Mouse (Mus musculus): ENCODE data around the gene Rgl3. TPM values are rescaled to one million over a fixed set of nuclear protein-coding genes. Genes with fewer than 3 reads are reported as not detected.

Rgl3 gene
- polyA plus RNA-seq, 1 experiment from 2014 or later: 1.8 TPM

GRCm38 (mm10) chr9:21944267-21944666 lies 45.0 kb downstream of the Rgl3 start:
- H3K4me1 ChIP-seq (replicated peaks): peaks cover 8% of the 10 kb centered on the region
- WGBS: 14% methylated on average over 23 of the region's 23 CpGs
- peaks cover 3% of the 10 kb centered on the region; the same call in 1 of the 2 replicates for H3K36me3 ChIP-seq
- H3K27me3 ChIP-seq: peaks cover 61% of the 10 kb centered on the region
- no peak overlapping the region for H3K4me3 ChIP-seq (replicated peaks)
- no peak for ATAC-seq (ENCODE audit: insufficient number of reproducible peaks, insufficient read depth, low FRiP score, low TSS enrichment, low read depth)
- no peak overlapping the region for H3K9ac ChIP-seq (replicated peaks)
- H3K27ac ChIP-seq: no peak overlapping the region
- H3K9me3 ChIP-seq: no peaks in the 10 kb centered on the region
- peak overlapping the region; percentile 35; the same call in 1 of the 2 replicates for H3K4me2 ChIP-seq

- WGBS: 40% methylated on average over 12 of the region's 12 CpGs
- no peak for ATAC-seq (ENCODE audit: insufficient number of reproducible peaks, insufficient read depth, low FRiP score, low TSS enrichment, low read depth)
- H3K4me2 ChIP-seq: no peak overlapping the region
Measured at GRCm38 (mm10) chr9:21943638-21944037, 45.6 kb downstream of the Rgl3 start.

GRCm38 (mm10) chr9:21943046-21943445 lies 46.2 kb downstream of the Rgl3 start:
- no peak overlapping the region for H3K9ac ChIP-seq (replicated peaks)
- WGBS: 75% methylated on average over 12 of the region's 12 CpGs

More at GRCm38 (mm10) chr9:21943638-21944037, 45.6 kb downstream of the Rgl3 start:
- Histone ChIP-seq H3K9ac (replicated peaks) (no peak overlapping the region), H3K27ac (no peak overlapping the region), H3K27me3 (peaks cover 54% of the 10 kb centered on the region), H3K9me3 (no peaks in the 10 kb centered on the region), H3K36me3 (peaks cover 3% of the 10 kb centered on the region; the same call in 1 of the 2 replicates), H3K4me1 (replicated peaks) (peaks cover 8% of the 10 kb centered on the region), H3K4me3 (replicated peaks) (no peak overlapping the region)

GRCm38 (mm10) chr9:21938234-21938855 lies 50.9 kb downstream of the Rgl3 start:
- no peaks in the 10 kb centered on the region for H3K9me3 ChIP-seq
- no peak overlapping the region for H3K4me2 ChIP-seq
- WGBS: 86% methylated on average over 4 of the region's 4 CpGs
- peaks cover 4% of the 10 kb centered on the region for H3K27me3 ChIP-seq
- ATAC-seq (ENCODE audit: insufficient number of reproducible peaks, insufficient read depth, low FRiP score, low TSS enrichment, low read depth): no peak
- no peak overlapping the region for H3K27ac ChIP-seq
- no peak overlapping the region for H3K9ac ChIP-seq (replicated peaks)
- H3K4me1 ChIP-seq (replicated peaks): no peaks in the 10 kb centered on the region; the same call in 1 of the 2 replicates
- peaks cover 3% of the 10 kb centered on the region; the same call in 1 of the 2 replicates for H3K36me3 ChIP-seq
- H3K4me3 ChIP-seq (replicated peaks): no peak overlapping the region

More at GRCm38 (mm10) chr9:21943046-21943445, 46.2 kb downstream of the Rgl3 start:
- Histone ChIP-seq H3K4me2 (no peak overlapping the region), H3K27ac (no peak overlapping the region), H3K36me3 (peaks cover 3% of the 10 kb centered on the region; the same call in 1 of the 2 replicates), H3K9me3 (no peaks in the 10 kb centered on the region), H3K4me1 (replicated peaks) (peaks cover 8% of the 10 kb centered on the region), H3K4me3 (replicated peaks) (no peak overlapping the region), H3K27me3 (peaks cover 48% of the 10 kb centered on the region)
- no peak for ATAC-seq (ENCODE audit: insufficient number of reproducible peaks, insufficient read depth, low FRiP score, low TSS enrichment, low read depth)

GRCm38 (mm10) chr9:21937711-21938175 lies 51.5 kb downstream of the Rgl3 start:
- peak overlapping the region; percentile 68 for H3K4me2 ChIP-seq
- peak overlapping the region; percentile 63; the same call in 1 of the 2 replicates for H3K9ac ChIP-seq (replicated peaks)
- ATAC-seq (ENCODE audit: insufficient number of reproducible peaks, insufficient read depth, low FRiP score, low TSS enrichment, low read depth): no peak
- H3K9me3 ChIP-seq: no peaks in the 10 kb centered on the region
- H3K27me3 ChIP-seq: peaks cover 3% of the 10 kb centered on the region; the same call in 1 of the 2 replicates
- H3K27ac ChIP-seq: no peak overlapping the region
- peak overlapping the region; percentile 52 for H3K4me3 ChIP-seq (replicated peaks)
- peaks cover 3% of the 10 kb centered on the region; the same call in 1 of the 2 replicates for H3K36me3 ChIP-seq
- 80% methylated on average over 4 of the region's 4 CpGs for WGBS
- H3K4me1 ChIP-seq (replicated peaks): no peaks in the 10 kb centered on the region; the same call in 1 of the 2 replicates

- Histone ChIP-seq H3K27me3 (peaks cover 5% of the 10 kb centered on the region; the same call in 1 of the 2 replicates), H3K4me2 (peak within 1 kb of the TSS; percentile 68), H3K4me1 (replicated peaks) (no peaks in the 10 kb centered on the region; the same call in 1 of the 2 replicates), H3K9ac (replicated peaks) (peak within 1 kb of the TSS; percentile 63), H3K9me3 (no peaks in the 10 kb centered on the region), H3K36me3 (peaks cover 3% of the 10 kb centered on the region; the same call in 1 of the 2 replicates), H3K27ac (no peak within 1 kb of the TSS), H3K4me3 (replicated peaks) (peak within 1 kb of the TSS; percentile 52)
- peak; percentile 95 for ATAC-seq (ENCODE audit: insufficient number of reproducible peaks, insufficient read depth, low FRiP score, low TSS enrichment, low read depth)
- 3% methylated on average over 43 of the region's 43 CpGs for WGBS
Measured at GRCm38 (mm10) chr9:21936692-21937570, 52.3 kb downstream of the Rgl3 start, which contains the start of gene Plppr2. Gene Plppr2, plus strand, starts transcription at chr9:21937033.

GRCm38 (mm10) chr9:21935466-21936131 lies 53.6 kb downstream of the Rgl3 start:
- Histone ChIP-seq H3K27me3 (peaks cover 5% of the 10 kb centered on the region; the same call in 1 of the 2 replicates), H3K9me3 (no peaks in the 10 kb centered on the region), H3K27ac (no peak overlapping the region), H3K4me2 (0 out of 2 replicates have a peak overlapping the region, but pooled peaks have one; percentile 68), H3K4me3 (replicated peaks) (no peak overlapping the region), H3K4me1 (replicated peaks) (no peaks in the 10 kb centered on the region; the same call in 1 of the 2 replicates), H3K9ac (replicated peaks) (no peak overlapping the region), H3K36me3 (peaks cover under 1% of the 10 kb centered on the region; the same call in 1 of the 2 replicates)
- ATAC-seq (ENCODE audit: insufficient number of reproducible peaks, insufficient read depth, low FRiP score, low TSS enrichment, low read depth): no peak
- whole genome bisulfite sequencing: 83% methylated on average over 7 of the region's 7 CpGs

GRCm38 (mm10) chr9:21934021-21934420 lies 55.2 kb downstream of the Rgl3 start:
- no peak overlapping the region for H3K4me2 ChIP-seq
- H3K27ac ChIP-seq: no peak overlapping the region
- no peaks in the 10 kb centered on the region; the same call in 1 of the 2 replicates for H3K4me1 ChIP-seq (replicated peaks)
- peaks cover 5% of the 10 kb centered on the region; the same call in 1 of the 2 replicates for H3K27me3 ChIP-seq
- H3K4me3 ChIP-seq (replicated peaks): no peak overlapping the region
- H3K9ac ChIP-seq (replicated peaks): 0 out of 2 replicates have a peak overlapping the region, but pooled peaks have one; percentile 23
- WGBS: 88% methylated on average over 12 of the region's 12 CpGs
- no peak for ATAC-seq (ENCODE audit: insufficient number of reproducible peaks, insufficient read depth, low FRiP score, low TSS enrichment, low read depth)
- H3K9me3 ChIP-seq: no peaks in the 10 kb centered on the region
- H3K36me3 ChIP-seq: no peaks in the 10 kb centered on the region

GRCm38 (mm10) chr9:21932445-21933137 lies 56.7 kb downstream of the Rgl3 start:
- Histone ChIP-seq H3K9ac (replicated peaks) (no peak overlapping the region), H3K4me2 (no peak overlapping the region), H3K4me3 (replicated peaks) (no peak overlapping the region), H3K9me3 (no peaks in the 10 kb centered on the region), H3K36me3 (no peaks in the 10 kb centered on the region), H3K4me1 (replicated peaks) (no peaks in the 10 kb centered on the region; the same call in 1 of the 2 replicates), H3K27ac (no peak overlapping the region), H3K27me3 (peaks cover 5% of the 10 kb centered on the region; the same call in 1 of the 2 replicates)
- 55% methylated on average over 12 of the region's 12 CpGs for WGBS
- ATAC-seq (ENCODE audit: insufficient number of reproducible peaks, insufficient read depth, low FRiP score, low TSS enrichment, low read depth): no peak

GRCm38 (mm10) chr9:21932006-21932405 lies 57.2 kb downstream of the Rgl3 start:
- Histone ChIP-seq H3K36me3 (no peaks in the 10 kb centered on the region), H3K4me2 (no peak overlapping the region), H3K9ac (replicated peaks) (no peak overlapping the region), H3K27me3 (peaks cover 5% of the 10 kb centered on the region; the same call in 1 of the 2 replicates), H3K9me3 (no peaks in the 10 kb centered on the region), H3K4me3 (replicated peaks) (no peak overlapping the region), H3K4me1 (replicated peaks) (no peaks in the 10 kb centered on the region), H3K27ac (no peak overlapping the region)
- 38% methylated on average over 2 of the region's 2 CpGs for WGBS
- ATAC-seq (ENCODE audit: insufficient number of reproducible peaks, insufficient read depth, low FRiP score, low TSS enrichment, low read depth): no peak

Data from limb, embryonic 12.5 days (tissue).